Mouse (Mus musculus): ENCODE data around the gene Sacm1l.

The Sacm1l gene

GRCm38 (mm10) chr9:123589240-123589910, 59.8 kb downstream of the Sacm1l start:
- no peak for DNase-seq

- no peak for DNase-seq
Measured at GRCm38 (mm10) chr9:123595194-123595593, 65.6 kb downstream of the Sacm1l start.

GRCm38 (mm10) chr9:123596910-123597309, 67.4 kb downstream of the Sacm1l start:
- no peak for DNase-seq

- DNase-seq = no peak
Measured at GRCm38 (mm10) chr9:123597376-123597775, 67.8 kb downstream of the Sacm1l start.

GRCm38 (mm10) chr9:123601529-123601928, 72.0 kb downstream of the Sacm1l start:
- no peak for DNase-seq

GRCm38 (mm10) chr9:123620311-123621098, 90.9 kb downstream of the Sacm1l start:
- no peak for DNase-seq

- DNase-seq = no peak
Measured at GRCm38 (mm10) chr9:123624741-123625140, 95.2 kb downstream of the Sacm1l start.

- no peak for DNase-seq
Measured at GRCm38 (mm10) chr9:123625821-123626220, 96.3 kb downstream of the Sacm1l start.

- no peak for DNase-seq
Measured at GRCm38 (mm10) chr9:123631666-123632065, 102.1 kb downstream of the Sacm1l start.

GRCm38 (mm10) chr9:123632281-123632680, 102.7 kb downstream of the Sacm1l start, which contains the start of gene Slc6a20b:
Gene Slc6a20b (minus strand): TSS chr9:123632565.
- no peak for DNase-seq

- no peak for DNase-seq
Measured at GRCm38 (mm10) chr9:123632993-123633392, 103.4 kb downstream of the Sacm1l start.

GRCm38 (mm10) chr9:123636771-123637170, 107.2 kb downstream of the Sacm1l start:
- no peak for DNase-seq

GRCm38 (mm10) chr9:123638231-123638630, 108.7 kb downstream of the Sacm1l start:
- no peak for DNase-seq

GRCm38 (mm10) chr9:123638668-123639089, 109.1 kb downstream of the Sacm1l start:
- no peak for DNase-seq

- DNase-seq = no peak
Measured at GRCm38 (mm10) chr9:123640106-123640505, 110.5 kb downstream of the Sacm1l start.

Measured in cerebellum, adult 9-11 months (tissue).